Mouse (Mus musculus) left cerebral cortex, adult 9 months (tissue): ENCODE data around the gene Chtop.

Experiments used
- DNase-seq, 2 experiments: peaks; one replicate each; pipeline ENCODE4 v3.0.0; 2022; ENCODE audit warnings: low spot score in 2 of 2

Chtop gene

GRCm38 (mm10) chr3:90508950-90509746 is at the start of gene Chtop:
TSS of gene Chtop (minus strand) at chr3:90509498.
- peak; percentile 95 to 99 for DNase-seq

GRCm38 (mm10) chr3:90555954-90556353 is 46.7 kb upstream of the Chtop start:
- DNase-seq, result peak; percentile 48 to 56

GRCm38 (mm10) chr3:90552231-90552630 is 42.9 kb upstream of the Chtop start:
- DNase-seq, result no peak

GRCm38 (mm10) chr3:90550421-90550790 is 41.1 kb upstream of the Chtop start:
- no peak for DNase-seq

GRCm38 (mm10) chr3:90549676-90550420 is 40.5 kb upstream of the Chtop start:
- DNase-seq, result no peak

- DNase-seq, result peak; percentile 22 to 47
These were observed 31.6 kb upstream of the Chtop start for GRCm38 (mm10) chr3:90540904-90541303.

GRCm38 (mm10) chr3:90537905-90538296 is 28.6 kb upstream of the Chtop start:
- DNase-seq, result no peak

- no peak for DNase-seq
These were observed 28.0 kb upstream of the Chtop start, which contains the start of gene S100a16 for GRCm38 (mm10) chr3:90537141-90537904. TSS of gene S100a16 (plus strand) at chr3:90537254.

GRCm38 (mm10) chr3:90535446-90535845 is 26.1 kb upstream of the Chtop start:
- DNase-seq, result no peak

- no peak for DNase-seq
These were observed 22.4 kb upstream of the Chtop start for GRCm38 (mm10) chr3:90531713-90532112.

- no peak for DNase-seq
These were observed 18.1 kb upstream of the Chtop start for GRCm38 (mm10) chr3:90527291-90527873.

- no peak for DNase-seq
These were observed 17.3 kb upstream of the Chtop start, which contains the start of gene S100a14 for GRCm38 (mm10) chr3:90526580-90526979. TSS of gene S100a14 (plus strand) at chr3:90526856.

GRCm38 (mm10) chr3:90526076-90526475 is 16.8 kb upstream of the Chtop start:
- no peak for DNase-seq

GRCm38 (mm10) chr3:90525421-90525820 is 16.1 kb upstream of the Chtop start:
- peak in 1 of 2 experiments; percentile 65 for DNase-seq

GRCm38 (mm10) chr3:90517711-90518110 is 8.4 kb upstream of the Chtop start:
- no peak for DNase-seq

- DNase-seq, result no peak
These were observed 6.5 kb upstream of the Chtop start for GRCm38 (mm10) chr3:90515789-90516188.

GRCm38 (mm10) chr3:90515242-90515641 is 5.9 kb upstream of the Chtop start:
- DNase-seq, result no peak

- DNase-seq, result no peak
These were observed 5.4 kb upstream of the Chtop start for GRCm38 (mm10) chr3:90514691-90515090.

GRCm38 (mm10) chr3:90513796-90514590 is 4.7 kb upstream of the Chtop start, which contains the start of the genes S100a1 and S100a13:
TSS of gene S100a1 (minus strand) at chr3:90514392.
TSS of gene S100a13 (plus strand) at chr3:90514435.
- peak in 1 of 2 experiments; percentile 63 for DNase-seq

GRCm38 (mm10) chr3:90512948-90513642 is 3.8 kb upstream of the Chtop start:
- no peak for DNase-seq
